Comparison of ENCODE assay signal across 8 mouse cellular contexts in the genomic region with DNA sequence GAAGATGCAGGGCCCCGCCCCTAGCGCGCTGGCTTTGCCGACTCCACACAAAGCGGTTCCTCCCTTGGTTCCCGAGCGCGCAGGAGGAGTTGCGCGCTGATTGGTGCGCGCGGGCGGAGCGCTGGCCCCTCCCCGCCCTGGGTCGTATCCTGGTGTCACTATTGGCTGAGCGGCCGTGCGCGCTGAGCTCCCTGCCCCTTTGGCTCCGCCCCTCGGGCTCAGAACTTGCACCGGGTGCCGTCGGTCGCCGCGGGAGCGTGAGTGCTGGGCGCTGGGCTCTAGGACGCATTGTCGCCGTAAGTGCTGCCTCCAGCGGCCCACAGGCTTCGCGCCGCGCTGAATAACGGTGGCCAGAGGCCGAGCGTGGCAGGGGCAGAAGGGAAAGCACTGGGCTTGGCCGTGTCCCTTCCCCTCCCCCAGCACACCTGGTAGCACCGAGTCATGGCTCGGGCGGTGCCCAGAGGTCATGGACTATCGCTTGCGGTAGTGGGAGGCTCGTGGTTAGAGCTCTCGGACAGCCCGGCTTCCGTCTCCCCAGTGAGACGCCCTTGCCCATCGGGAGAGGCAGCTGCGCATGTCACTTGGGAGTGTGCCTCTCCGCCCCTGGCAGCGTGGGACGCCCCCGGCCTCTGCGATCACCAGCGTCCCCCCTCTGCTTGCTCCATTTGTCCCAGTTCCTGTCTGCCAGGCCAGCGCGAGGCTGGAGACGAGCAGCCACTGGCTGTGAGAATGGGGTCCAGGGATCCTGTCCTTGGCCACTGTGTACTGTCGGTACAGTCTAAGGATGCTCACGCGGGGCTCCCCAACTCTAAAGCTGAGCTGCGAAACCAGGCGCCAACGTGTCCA. TPM values are rescaled to one million over a fixed set of nuclear protein-coding genes. Genes with fewer than 3 reads are reported as not detected.
A peak's percentile ranks its signal among the peaks of the same experiment; 100 is the strongest.
DNase-seq lines count a peak whose midpoint lies in the region; ATAC-seq lines count a peak whose summit lies in the region.

A gene (plus strand): TSS at position 208 of the 846 bp plus-strand sequence.

- H3K27me3 ChIP-seq in hindbrain, embryonic 14.5 days (ENCODE audit: control insufficient read depth, insufficient read depth, low read length), result no peaks in the 10 kb centered on the region

- peaks cover 18% of the 10 kb centered on the region; the same call in 1 of the 2 replicates for H3K4me1 ChIP-seq in hindbrain, embryonic 14.5 days (replicated peaks; ENCODE audit: control insufficient read depth, insufficient read depth, low read length)

- peak; percentile 98 for ATAC-seq in hindbrain, embryonic 14.5 days (ENCODE audit: low FRiP score)

- under 1% methylated on average over 68 of the region's 70 CpGs for WGBS in hindbrain, embryonic 14.5 days

- peak within 1 kb of the TSS; percentile 61 for H3K9ac ChIP-seq in hindbrain, embryonic 14.5 days

- H3K4me2 ChIP-seq in hindbrain, embryonic 14.5 days (replicated peaks), result peak within 1 kb of the TSS; percentile 90

- H3K9me3 ChIP-seq in hindbrain, embryonic 14.5 days (ENCODE audit: control insufficient read depth, low read length), result no peaks in the 10 kb centered on the region

- H3K4me3 ChIP-seq in hindbrain, embryonic 14.5 days (replicated peaks; ENCODE audit: low read length), result peak within 1 kb of the TSS; percentile 61

- peak within 1 kb of the TSS; percentile 60 for H3K27ac ChIP-seq in hindbrain, embryonic 14.5 days

- H3K36me3 ChIP-seq in hindbrain, embryonic 14.5 days (replicated peaks; ENCODE audit: control insufficient read depth, insufficient read depth), result no peaks in the 10 kb centered on the region

- peak; percentile 98 for DNase-seq in R1 (ENCODE audit: low read depth, low spot score)
- peak; percentile 94 to 97 for DNase-seq in cerebellum, postnatal 25 days
- peak; percentile 85 to 89 for DNase-seq in frontal cortex, postnatal 25 days (ENCODE audit: low spot score in 2 of 2)
- peak; percentile 92 for DNase-seq in hindbrain, embryonic 14.5 days (ENCODE audit: low spot score)
- peak; percentile 91 to 94 for DNase-seq in layer of hippocampus, postnatal 36 days
- DNase-seq in lung, postnatal 36 days, result peak; percentile 96
- peak; percentile 97 for DNase-seq in retina, postnatal 1 day
- DNase-seq in urinary bladder, adult 18-20 months (ENCODE audit: low spot score in 2 of 2), result peak; percentile 88 to 91

RNA-seq across cellular contexts. Expression of the gene that starts here (rescaled TPM):
- 14.1 and 15.1 TPM in 2 replicates for polyA plus RNA-seq in hindbrain, embryonic 14.5 days (2014; fragmentation: Nextera tagmentation; extraction: Ambion mirVana)
- 10 to 100 TPM; 21.2 to 24.1 TPM for total RNA-seq in layer of hippocampus, postnatal 36 days (2021)

Comparison
In these comparisons a context has a peak if more than half of its experiments do, and no peak if none do; other contexts are left out.
1. Peak in every context shown above with its lines: DNase-seq, ATAC-seq, H3K4me3 ChIP-seq and H3K27ac ChIP-seq.